Mouse (Mus musculus): ENCODE measurements at regions not wholly inside any gene's neighbourhood (a gene's known extent, or its start where the extent isn't known, plus 50 kb on each side); places are given as distances from the start of the nearest gene placed in this dataset.

- Histone ChIP-seq H3K4me3 (ENCODE audit: control insufficient read depth in 1 of 2, insufficient read depth in 1 of 2, low read depth in 1 of 2, low read length in 2 of 2) (no peak overlapping the region), H3K27ac (replicated peaks in 1 of 2; ENCODE audit: control insufficient read depth in 1 of 2, insufficient read depth in 1 of 2, low read depth in 2 of 2, low read length in 2 of 2) (peak overlapping the region; percentile 79 to 85), H3K4me2 (ENCODE audit: low read length) (0 out of 2 replicates have a peak overlapping the region, but pooled peaks have one; percentile 12), H3K36me3 (ENCODE audit: control insufficient read depth, insufficient read depth, low read length) (no peaks in the 10 kb centered on the region), H3K9me3 (ENCODE audit: control insufficient read depth, low read length) (no peaks in the 10 kb centered on the region), H3K4me1 (ENCODE audit: control insufficient read depth in 2 of 2, insufficient read depth in 2 of 2, low read length in 2 of 2) (peaks cover 7 to 16% of the 10 kb centered on the region in 2 experiments), H3K9ac (ENCODE audit: low read length) (peak overlapping the region; percentile 57), H3K27me3 (ENCODE audit: control insufficient read depth, insufficient read depth, low read length) (no peaks in the 10 kb centered on the region)
- ATAC-seq (ENCODE audit: insufficient number of reproducible peaks, insufficient read depth, low FRiP score, low read depth), result no peak
- WGBS, result 56% methylated on average over 13 of the region's 13 CpGs
Measured at GRCm38 (mm10) chr2:116819016-116819687, 59.3 kb upstream of the Tmco5 start.

GRCm38 (mm10) chr2:116820831-116821745, 57.4 kb upstream of the Tmco5 start:
- no peak overlapping the region for H3K4me2 ChIP-seq (ENCODE audit: low read length)
- 45% methylated on average over 13 of the region's 13 CpGs for WGBS
- ATAC-seq (ENCODE audit: insufficient number of reproducible peaks, insufficient read depth, low FRiP score, low read depth), result no peak

More at GRCm38 (mm10) chr2:116820831-116821745, 57.4 kb upstream of the Tmco5 start:
- Histone ChIP-seq H3K27ac (replicated peaks in 1 of 2; ENCODE audit: control insufficient read depth in 1 of 2, insufficient read depth in 1 of 2, low read depth in 2 of 2, low read length in 2 of 2) (no peak overlapping the region), H3K4me1 (ENCODE audit: control insufficient read depth in 2 of 2, insufficient read depth in 2 of 2, low read length in 2 of 2) (peaks cover 9 to 16% of the 10 kb centered on the region in 2 experiments), H3K4me3 (ENCODE audit: control insufficient read depth in 1 of 2, insufficient read depth in 1 of 2, low read depth in 1 of 2, low read length in 2 of 2) (no peak overlapping the region), H3K9ac (ENCODE audit: low read length) (no peak overlapping the region), H3K36me3 (ENCODE audit: control insufficient read depth, insufficient read depth, low read length) (no peaks in the 10 kb centered on the region), H3K27me3 (ENCODE audit: control insufficient read depth, insufficient read depth, low read length) (no peaks in the 10 kb centered on the region), H3K9me3 (ENCODE audit: control insufficient read depth, low read length) (no peaks in the 10 kb centered on the region)

Data from heart, embryonic 14.5 days (tissue).